ENCODE assay signal across 11 mouse cellular contexts in the genomic region with DNA sequence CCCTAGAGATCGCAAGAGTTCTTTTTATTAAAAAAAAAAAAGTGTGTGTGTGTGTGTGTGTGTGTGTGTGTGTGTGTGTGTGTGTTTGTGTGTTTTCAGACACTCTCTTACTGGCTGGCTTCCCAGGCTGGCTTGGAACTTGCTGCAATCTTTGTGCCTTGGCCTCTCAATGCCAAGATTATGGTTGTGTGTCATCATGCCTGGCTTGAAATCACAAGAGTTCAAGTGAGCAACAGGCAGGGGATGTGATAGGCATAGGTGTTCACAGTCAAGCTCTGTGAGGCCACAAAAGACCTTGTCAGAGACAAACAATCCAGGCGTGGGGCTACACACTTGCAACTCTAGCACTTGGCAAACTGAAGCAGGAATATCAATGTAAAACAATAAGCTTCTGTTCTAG. TPM values are rescaled to one million over a fixed set of nuclear protein-coding genes. Genes with fewer than 3 reads are reported as not detected.
DNase-seq lines count a peak whose midpoint lies in the region; ATAC-seq lines count a peak whose summit lies in the region.
"Had no signal": no experiment of that assay in that cellular context is flagged by ENCODE, and none has a peak within 500 bp of the region (broad histone marks: within the 10 kb centered on the region; RNA-seq: fewer than 3 reads in every experiment).

No protein-coding gene starts in this region.

- H3K4me3 ChIP-seq in heart, embryonic 12.5 days: no peak overlapping the region

- H3K4me1 ChIP-seq in heart, embryonic 12.5 days (replicated peaks): 0 out of 2 replicates have a peak, but pooled peaks cover 3% of the 10 kb centered on the region

- DNase-seq in heart, adult 8-10 months (ENCODE audit: low spot score): peak; percentile 42
- DNase-seq in 3T3-L1 (ENCODE audit: low read depth, low spot score): peak; percentile 94
- peak; percentile 66 to 72 for DNase-seq in adrenal gland, postnatal 36 days
- DNase-seq in heart, postnatal 10 days: peak; percentile 63 to 76
- DNase-seq in frontal cortex, adult 2 months (ENCODE audit: extremely low spot score in 1 of 2, low spot score in 1 of 2): no peak
- DNase-seq in spleen, postnatal 4 days (ENCODE audit: low spot score in 2 of 2): no peak
- DNase-seq in right cerebral cortex, postnatal 36 days (ENCODE audit: low spot score in 2 of 2): no peak
- DNase-seq: cerebellum, postnatal 14 days; right cerebral cortex, postnatal 14 days; thymus, adult 18-20 months had no signal

- no peak overlapping the region for H3K9ac ChIP-seq in heart, embryonic 12.5 days

- no peaks in the 10 kb centered on the region for H3K27me3 ChIP-seq in heart, embryonic 12.5 days (replicated peaks)

- ATAC-seq in heart, embryonic 12.5 days (ENCODE audit: insufficient number of reproducible peaks, low FRiP score): no peak

- WGBS in heart, embryonic 12.5 days: 44% methylated on average over 2 of the region's 2 CpGs

- no peak overlapping the region for H3K27ac ChIP-seq in heart, embryonic 12.5 days (ENCODE audit: poor library complexity, severe bottlenecking)

- no peaks in the 10 kb centered on the region for H3K9me3 ChIP-seq in heart, embryonic 12.5 days (replicated peaks)

- no peaks in the 10 kb centered on the region for H3K36me3 ChIP-seq in heart, embryonic 12.5 days

- intact Hi-C loops in heart, postnatal 10 days (cut with DNase I): no loop called here

- no peak overlapping the region for H3K4me2 ChIP-seq in heart, embryonic 12.5 days

RNA-seq across cellular contexts. Expression of a gene that starts 7.1 kb away (rescaled TPM):
- 1 to 10 TPM; 2.5 to 3.0 (median 2.6) TPM for total RNA-seq in heart, adult 8-10 months (2022)
- polyA plus RNA-seq in heart, embryonic 12.5 days (2016; fragmentation: Nextera tagmentation; extraction: Ambion mirVana): 48.1 and 50.0 TPM in 2 replicates
- total RNA-seq in adrenal gland, postnatal 36 days (2021): 10 to 100 TPM; 10.9 to 13.1 TPM
- 10 to 100 TPM; 10.2 to 10.4 TPM for total RNA-seq in heart, postnatal 10 days (2021)
- polyA plus RNA-seq in frontal cortex, adult 2 months (2012; rRNA removed): 48.4 and 53.9 TPM in 2 replicates

RNA-seq across cellular contexts. Expression of a gene that starts 19.9 kb away (rescaled TPM):
- total RNA-seq in heart, adult 8-10 months (2022): 100 to 1,000 TPM in 1 of 4 experiments, 10 to 100 TPM in 3; 83.1 to 100 (median 91.5) TPM
- 133 and 143 TPM in 2 replicates for polyA plus RNA-seq in heart, embryonic 12.5 days (2016; fragmentation: Nextera tagmentation; extraction: Ambion mirVana)
- 100 to 1,000 TPM; 127 to 129 TPM for total RNA-seq in adrenal gland, postnatal 36 days (2021)
- 100 to 1,000 TPM; 135 to 138 TPM for total RNA-seq in heart, postnatal 10 days (2021)
- polyA plus RNA-seq in frontal cortex, adult 2 months (2012; rRNA removed): 359 and 411 TPM in 2 replicates

Comparison
In these comparisons a context has a peak if more than half of its experiments do, and no peak if none do; other contexts are left out.
1. DNase-seq: peak in heart, adult 8-10 months (single experiment), 3T3-L1 (single experiment), adrenal gland, postnatal 36 days (2 of 2) and heart, postnatal 10 days (2 of 2); none in frontal cortex, adult 2 months (0 of 2), spleen, postnatal 4 days (0 of 2) and right cerebral cortex, postnatal 36 days (0 of 2).